Mouse (Mus musculus) forelimb bud, embryonic 11.5 days (tissue): Measurements from ENCODE around the gene Nup188.

ENCODE experiments used
- DNase-seq: peaks from one replicate; pipeline ENCODE4 v3.0.0-alpha.2; 2012; ENCODE audit warnings: low read depth, low spot score

Nup188 gene

DNA sequence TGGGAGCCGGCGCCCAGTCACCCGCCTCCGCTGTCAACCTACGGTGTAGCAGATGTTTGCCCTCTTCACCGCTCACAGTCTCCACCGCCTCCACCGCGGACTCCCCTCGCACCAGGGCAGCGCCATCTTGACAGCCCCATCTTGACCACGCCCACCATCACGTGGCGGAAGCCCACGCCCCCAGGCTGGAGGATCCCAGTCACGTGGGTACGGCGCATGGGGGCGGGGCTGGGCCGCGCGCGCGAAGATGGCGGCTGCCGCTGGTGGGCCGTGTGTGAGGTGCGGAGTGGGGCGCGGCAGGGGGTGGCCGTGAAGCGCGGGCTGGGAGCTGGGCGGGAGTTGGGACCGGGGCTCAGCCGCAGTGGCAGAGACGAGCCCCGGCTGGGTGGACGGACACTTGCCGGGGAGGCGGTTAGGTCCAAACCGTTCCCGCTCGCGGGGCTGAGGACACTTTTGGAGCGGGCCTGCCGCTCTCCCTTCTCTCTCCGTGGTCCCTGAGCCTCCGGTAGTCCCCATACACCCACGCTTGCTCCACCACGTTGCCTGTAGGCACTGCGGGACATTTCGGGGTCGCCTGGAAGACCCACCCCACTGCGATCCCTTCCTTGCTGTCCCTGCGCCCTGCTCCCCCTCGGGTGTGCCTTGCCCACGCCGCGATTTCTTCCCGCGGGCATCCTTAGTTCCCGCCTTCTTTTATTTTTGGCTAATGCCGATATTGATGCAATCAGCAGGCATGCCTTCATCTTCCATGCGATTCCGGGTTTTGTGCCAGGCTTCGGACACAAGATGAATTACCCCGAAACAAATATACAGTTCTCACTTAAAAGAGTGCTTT lies at the start of gene Nup188, which contains the start of gene Dolk:
TSS of gene Nup188 (plus strand) at position 206 of the 835 bp plus-strand sequence.
TSS of gene Dolk (minus strand) at position 143 of the 835 bp plus-strand sequence.
- peak; percentile 95 for DNase-seq

- peak; percentile 12 for DNase-seq
Observed at GRCm38 (mm10) chr2:30236426-30237198, 49.6 kb upstream of the Nup188 start.

GRCm38 (mm10) chr2:30237199-30237880 lies 48.9 kb upstream of the Nup188 start, which contains the start of gene Lrrc8a:
Lrrc8a (plus strand) TSS chr2:30237715.
- peak; percentile 98 for DNase-seq

- DNase-seq, result no peak
Observed at GRCm38 (mm10) chr2:30237881-30238280, 48.3 kb upstream of the Nup188 start.

- no peak for DNase-seq
Observed at GRCm38 (mm10) chr2:30238906-30239465, 47.2 kb upstream of the Nup188 start.

GRCm38 (mm10) chr2:30239777-30240176 lies 46.4 kb upstream of the Nup188 start:
- no peak for DNase-seq

DNA sequence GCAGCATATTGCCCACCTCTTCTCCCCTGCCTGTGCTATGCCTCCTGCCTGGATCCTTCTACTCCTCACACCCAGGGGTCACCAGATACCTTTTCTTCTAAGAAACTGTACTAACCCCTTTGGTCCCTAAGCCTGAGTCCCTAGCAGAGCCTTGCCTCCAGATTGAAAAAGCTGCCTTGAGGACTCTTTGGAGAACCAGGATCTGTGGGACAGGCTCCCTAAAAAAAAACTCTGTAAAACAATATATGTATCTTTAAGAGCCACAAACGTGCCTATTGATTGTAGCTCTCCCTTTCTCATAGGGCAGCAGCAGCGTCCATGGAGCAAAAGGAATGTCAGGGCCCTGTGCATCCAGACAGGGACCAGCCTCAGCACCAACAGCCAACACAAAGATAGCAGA lies 45.9 kb upstream of the Nup188 start, which contains the start of gene Gm28035:
TSS of gene Gm28035 (plus strand) at position 301 of the 400 bp plus-strand sequence.
- no peak for DNase-seq

GRCm38 (mm10) chr2:30242509-30242908 lies 43.7 kb upstream of the Nup188 start:
- DNase-seq, result peak; percentile 48

- DNase-seq, result no peak
Observed at GRCm38 (mm10) chr2:30243391-30243790, 42.8 kb upstream of the Nup188 start.

DNA sequence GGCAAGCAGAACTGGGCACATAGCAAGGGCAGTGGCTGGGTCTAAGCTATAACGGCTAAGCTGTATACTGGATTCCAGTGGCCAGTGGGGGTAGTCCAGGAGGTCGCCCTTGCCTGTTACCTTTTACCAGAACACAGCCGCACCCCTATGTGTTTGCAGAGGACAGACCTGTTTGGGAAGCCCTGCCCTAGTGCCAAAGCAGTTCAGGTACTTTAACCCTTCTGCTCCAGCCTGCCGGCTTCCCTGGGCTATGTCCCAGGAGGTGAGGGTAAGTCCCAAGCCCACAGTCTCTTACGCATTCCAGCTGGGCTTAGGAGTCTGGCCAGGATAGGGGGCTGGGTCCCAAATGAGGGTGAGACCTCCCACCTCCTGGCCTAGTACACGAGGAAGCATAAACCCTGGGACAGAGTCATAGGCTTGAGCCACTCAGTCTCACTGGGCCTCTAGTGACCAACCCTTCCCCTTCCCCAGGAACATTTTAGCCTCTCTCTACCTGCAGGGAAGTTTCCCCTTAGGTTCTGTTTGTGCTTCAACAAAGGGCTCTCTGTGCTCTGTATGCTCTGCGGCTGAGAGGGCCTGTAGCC lies 41.5 kb upstream of the Nup188 start:
- DNase-seq, result peak; percentile 21

GRCm38 (mm10) chr2:30247036-30247435 lies 39.2 kb upstream of the Nup188 start:
- DNase-seq, result no peak

GRCm38 (mm10) chr2:30247681-30248080 lies 38.5 kb upstream of the Nup188 start:
- no peak for DNase-seq

- DNase-seq, result no peak
Observed at GRCm38 (mm10) chr2:30249182-30249581, 37.0 kb upstream of the Nup188 start.

- no peak for DNase-seq
Observed at GRCm38 (mm10) chr2:30250166-30251128, 35.8 kb upstream of the Nup188 start.

DNA sequence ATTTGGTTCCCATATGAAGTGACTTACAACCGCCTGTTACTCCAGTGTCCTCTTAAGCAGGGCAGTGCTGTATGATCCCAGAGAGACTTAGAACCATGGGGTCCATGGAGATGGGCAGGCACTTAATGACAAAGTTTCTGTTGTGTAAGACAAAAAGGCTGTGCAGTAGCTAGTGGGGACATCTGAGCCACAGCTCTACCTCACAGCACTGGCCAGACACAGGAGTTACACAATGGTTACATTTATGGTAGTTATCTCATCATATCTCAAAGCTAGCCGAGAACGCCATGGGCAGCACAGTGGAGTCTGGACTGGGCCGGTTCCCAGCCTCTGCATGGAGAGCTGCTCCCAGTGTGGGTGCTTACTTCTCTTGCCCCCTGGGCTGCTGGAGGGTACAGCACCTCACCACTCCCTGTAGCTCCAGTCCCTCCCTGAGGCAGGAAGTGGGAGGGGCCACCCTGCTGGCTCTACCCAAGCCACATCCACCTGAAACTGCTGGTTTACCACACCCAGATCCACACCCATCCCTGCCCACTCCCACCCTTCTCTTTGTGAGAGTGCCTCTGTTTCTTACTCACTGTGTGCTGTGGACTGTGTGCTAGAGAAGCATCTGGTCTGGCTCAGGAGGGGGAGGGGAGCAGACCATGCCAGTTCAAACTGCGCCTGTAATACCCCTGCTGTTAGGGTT lies 34.6 kb upstream of the Nup188 start:
- DNase-seq, result no peak

DNA sequence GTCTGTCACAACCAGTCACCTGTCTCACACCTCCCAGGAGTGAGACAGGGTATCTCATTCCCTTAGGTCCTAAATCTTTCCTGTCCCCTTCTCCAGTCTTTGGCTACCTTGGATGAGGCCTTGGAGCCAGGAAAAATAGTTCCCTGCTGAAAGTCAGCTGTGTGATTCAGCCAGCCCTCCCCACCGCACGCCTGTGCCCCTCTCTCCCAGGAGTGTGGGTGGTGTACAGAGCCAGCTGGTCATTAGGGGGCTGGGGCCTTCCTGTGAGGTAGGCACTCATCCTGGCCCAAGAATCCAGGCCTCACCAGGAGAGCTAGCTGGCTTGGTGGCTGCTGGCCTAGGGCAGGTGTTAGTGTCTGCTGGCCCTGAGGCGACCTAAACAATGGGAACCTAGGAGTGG lies 33.7 kb upstream of the Nup188 start:
- no peak for DNase-seq

DNA sequence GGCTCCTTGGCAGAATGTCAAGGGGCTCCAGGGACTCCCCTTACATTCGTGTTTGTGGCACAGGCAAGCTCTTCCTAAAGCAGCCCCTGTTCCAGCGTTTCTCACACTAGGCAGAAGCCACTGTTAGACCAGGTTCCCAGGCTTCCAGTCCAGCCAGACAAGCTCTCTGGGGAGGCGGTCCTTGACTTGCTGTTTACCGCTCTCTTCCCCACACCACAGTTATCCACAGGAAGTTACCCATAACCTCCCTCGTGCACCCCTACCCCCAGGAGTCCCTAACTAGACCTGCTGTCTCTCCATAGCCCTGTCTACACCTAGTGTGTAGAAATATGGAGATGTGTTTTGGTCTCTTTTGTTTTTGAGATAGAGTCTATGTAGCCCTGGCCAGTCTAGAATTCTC lies 32.4 kb upstream of the Nup188 start:
- no peak for DNase-seq

- no peak for DNase-seq
Observed at GRCm38 (mm10) chr2:30255631-30256395, 30.4 kb upstream of the Nup188 start.
